Mouse (Mus musculus) spleen, postnatal 14 days (tissue): ENCODE measurements at regions not wholly inside any gene's neighbourhood (a gene's known extent, or its start where the extent isn't known, plus 50 kb on each side); places are given as distances from the start of the nearest gene placed in this dataset.
"Not testable (repeated sequence)": the region's sequence is repeated elsewhere in the genome, so short reads cannot be mapped to it uniquely, and the experiment has no call there.

ENCODE experiments used
- DNase-seq, 2 experiments: peaks; one replicate each; pipeline ENCODE4 v3.0.0; 2021 to 2022; ENCODE audit warnings: low spot score in 2 of 2

- DNase-seq, result peak in 1 of 2 experiments; percentile 34
Measured at GRCm38 (mm10) chr3:31603237-31603636, 293.1 kb upstream of the Slc7a14 start.

- DNase-seq, result not testable (repeated sequence)
Measured at GRCm38 (mm10) chr3:31596581-31596980, 286.4 kb upstream of the Slc7a14 start.

GRCm38 (mm10) chr3:31585971-31586370 lies 275.8 kb upstream of the Slc7a14 start:
- DNase-seq, result no peak

GRCm38 (mm10) chr3:31573849-31574248 lies 263.7 kb upstream of the Slc7a14 start:
- no peak for DNase-seq
